Mouse (Mus musculus) granulocyte monocyte progenitor cell, adult 5-6 weeks (primary cell): ENCODE results near the gene Marveld1. TPM values are rescaled to one million over a fixed set of nuclear protein-coding genes. Genes with fewer than 3 reads are reported as not detected.

Experiments used
- ATAC-seq: replicated peaks from 2 replicates; pipeline ENCODE4 v1.8.0; 2016; ENCODE audit warnings: mild to moderate bottlenecking, moderate TSS enrichment, inconsistent platforms; ENCODE audit not compliant: poor library complexity, severe bottlenecking
- total RNA-seq, 2 experiments: library from RNA; stranded (forward) in 1 of 2; stranded (reverse) in 1 of 2; fragments of 200-712, 200-1000 nt in 1 of 2; fragments of >200 nt in 1 of 2; fragmentation: Nextera tagmentation in 1 of 2; gene quantifications; 2 replicates each; pipeline ENCODE4 v1.2.3; 2014 to 2017

Marveld1 gene
- total RNA-seq (2014; fragmentation: Nextera tagmentation) (15.1 and 19.7 TPM in 2 replicates), total RNA-seq (2017) (13.2 and 13.9 TPM in 2 replicates)

DNA sequence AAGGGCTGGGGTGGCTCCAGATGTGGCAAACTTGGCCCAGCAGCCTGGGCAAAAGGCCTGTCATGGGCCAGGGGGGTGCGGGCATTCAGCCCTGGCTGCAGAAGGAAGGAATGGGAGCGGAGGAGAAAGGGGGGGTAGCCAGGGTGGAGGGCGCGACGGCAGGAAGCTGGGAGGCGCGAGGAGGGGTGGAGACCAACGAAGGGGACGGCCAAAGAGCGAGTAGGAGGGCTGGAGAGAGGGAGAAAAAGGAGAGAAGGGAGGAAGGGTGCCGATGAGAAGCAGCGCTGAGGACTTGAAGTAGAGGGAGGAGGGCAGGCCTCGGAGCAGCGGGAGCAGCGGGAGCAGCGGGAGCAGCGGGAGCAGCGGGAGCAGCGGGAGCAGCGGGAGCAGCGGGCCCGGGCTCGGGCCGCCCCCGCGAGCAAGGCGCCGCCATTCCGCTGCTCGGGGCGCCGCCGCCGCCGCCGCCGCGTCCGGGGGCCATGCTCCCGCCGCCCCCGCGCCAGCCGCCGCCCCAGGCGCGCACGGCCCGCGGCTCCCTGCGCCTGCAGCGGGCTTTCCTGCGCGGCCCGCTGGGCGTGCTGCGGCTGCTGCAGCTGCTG lies at the start of gene Marveld1:
TSS of gene Marveld1 (plus strand) at position 231 of the 599 bp plus-strand sequence.
- peak; percentile 36 for ATAC-seq

DNA sequence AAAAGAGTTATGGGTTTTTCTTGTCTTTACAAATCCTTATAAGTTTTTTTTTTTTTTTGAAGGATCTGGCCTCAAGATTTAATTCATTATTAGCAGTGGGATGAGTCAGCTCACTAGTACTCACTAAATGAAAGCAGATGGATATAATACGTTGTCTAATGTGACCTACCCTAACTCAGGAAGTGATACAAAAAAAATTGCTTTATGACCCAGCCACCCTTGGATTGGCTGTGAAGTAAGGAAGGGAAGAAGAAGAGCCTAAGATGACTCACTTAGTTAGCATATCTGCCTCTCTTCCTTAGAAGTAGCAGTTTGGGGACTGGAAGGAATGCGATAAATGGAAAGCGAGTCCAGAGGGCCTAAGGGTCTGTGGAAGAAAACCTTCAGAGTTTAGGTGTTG lies 47.8 kb upstream of the Marveld1 start:
- ATAC-seq: no peak

DNA sequence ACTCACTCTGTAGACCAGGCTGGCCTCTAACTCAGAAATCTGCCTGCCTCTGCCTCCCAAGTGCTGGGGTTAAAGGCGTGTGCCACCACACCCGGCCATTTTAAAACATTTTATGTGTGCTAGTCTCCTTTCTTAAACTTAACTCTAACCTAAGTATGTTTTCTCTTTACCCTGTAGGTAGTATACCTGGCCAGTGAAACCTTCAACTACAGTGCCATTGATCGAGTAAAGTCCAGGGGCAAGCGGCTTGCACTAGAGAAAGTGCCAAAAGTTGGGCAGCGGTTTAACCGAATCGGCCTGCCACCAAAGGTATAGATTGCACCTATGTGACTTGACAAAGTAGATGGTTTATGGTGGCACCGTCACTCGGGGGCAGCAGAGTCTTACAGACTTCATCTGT lies 42.5 kb upstream of the Marveld1 start:
- ATAC-seq: no peak

DNA sequence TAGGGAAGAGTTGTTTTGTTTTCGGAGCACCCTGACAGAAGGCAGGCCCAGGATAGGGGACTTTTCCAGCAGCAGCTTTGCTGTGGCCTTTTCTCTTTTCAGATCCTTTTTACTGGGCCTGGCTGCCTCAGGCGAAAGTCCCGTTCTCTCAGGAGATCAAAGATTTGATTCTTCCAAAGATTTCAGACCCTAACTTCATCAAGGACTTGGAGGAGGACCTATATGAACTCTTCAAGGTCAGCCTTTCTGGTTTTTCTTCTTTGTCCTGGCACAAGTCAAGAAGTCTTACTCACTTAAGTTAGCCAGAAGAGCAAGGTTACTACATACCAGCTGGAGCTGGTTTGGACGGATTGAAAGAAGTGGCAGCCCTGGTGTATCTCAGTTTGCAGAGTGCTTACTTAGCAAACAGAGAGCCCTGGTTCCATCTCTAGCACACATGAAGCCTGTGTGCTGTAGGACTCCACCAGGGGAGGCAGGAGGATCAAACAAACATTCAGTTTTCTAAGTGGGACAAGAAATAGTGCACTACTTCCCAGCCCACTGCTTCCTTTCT lies 31.3 kb upstream of the Marveld1 start:
- no peak for ATAC-seq

DNA sequence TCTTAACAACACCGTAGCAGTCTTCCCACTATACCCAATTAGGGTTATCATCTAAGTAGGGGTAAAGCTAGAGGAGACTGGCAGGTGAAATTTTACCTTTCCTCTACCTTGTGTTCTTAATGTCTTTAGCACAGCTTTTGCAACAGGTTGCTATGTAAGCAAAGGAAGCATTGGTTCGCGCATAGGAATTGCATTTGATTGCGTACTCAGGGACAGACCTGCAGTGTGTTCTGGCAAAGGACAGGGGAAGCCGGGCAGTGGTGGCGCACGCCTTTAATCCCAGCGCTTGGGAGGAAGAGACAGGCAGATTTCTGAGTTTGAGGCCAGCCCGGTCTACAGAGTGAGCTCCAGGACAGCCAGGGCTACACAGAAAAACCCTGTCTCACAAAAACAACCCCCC lies 29.1 kb upstream of the Marveld1 start:
- no peak for ATAC-seq

DNA sequence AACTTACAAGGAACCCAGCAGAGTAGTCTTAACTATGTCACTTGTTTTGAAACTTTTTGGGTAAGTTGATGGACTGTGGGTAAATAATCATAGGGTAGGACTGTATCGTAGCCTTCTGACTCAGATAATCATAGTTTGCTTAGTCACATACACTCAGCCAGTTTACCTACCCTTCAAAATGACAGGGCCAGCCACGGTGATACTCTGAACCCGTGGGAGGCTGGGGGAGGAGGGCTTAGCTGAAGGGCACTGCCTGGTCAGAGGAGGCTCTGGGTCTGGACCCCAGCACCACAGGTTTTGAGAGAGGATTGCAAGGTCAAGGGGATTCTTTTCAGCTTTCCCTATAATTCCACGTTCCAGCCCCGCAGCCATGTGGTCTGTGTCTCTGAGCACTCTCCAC lies 28.6 kb upstream of the Marveld1 start:
- ATAC-seq: no peak

DNA sequence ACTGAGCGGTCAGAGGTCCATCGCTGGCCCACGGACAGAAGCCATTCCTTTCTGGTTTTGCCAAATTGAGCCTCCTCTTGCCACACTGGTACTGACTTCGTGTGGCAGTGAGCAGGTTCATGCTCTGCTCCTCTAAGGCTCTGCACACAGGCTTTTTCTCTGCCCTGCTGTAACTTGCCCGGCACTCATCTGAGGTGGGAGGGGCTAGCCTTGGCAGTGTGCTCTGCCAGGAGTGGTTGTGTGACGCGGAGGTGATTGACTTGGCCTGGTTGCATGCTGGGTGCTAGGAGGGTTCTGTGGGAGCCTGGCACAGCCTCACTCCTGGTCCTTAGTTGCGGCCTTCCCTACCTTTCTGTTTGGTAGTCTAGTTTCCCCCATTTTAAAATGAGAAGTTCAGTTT lies 26.7 kb upstream of the Marveld1 start:
- ATAC-seq: no peak

DNA sequence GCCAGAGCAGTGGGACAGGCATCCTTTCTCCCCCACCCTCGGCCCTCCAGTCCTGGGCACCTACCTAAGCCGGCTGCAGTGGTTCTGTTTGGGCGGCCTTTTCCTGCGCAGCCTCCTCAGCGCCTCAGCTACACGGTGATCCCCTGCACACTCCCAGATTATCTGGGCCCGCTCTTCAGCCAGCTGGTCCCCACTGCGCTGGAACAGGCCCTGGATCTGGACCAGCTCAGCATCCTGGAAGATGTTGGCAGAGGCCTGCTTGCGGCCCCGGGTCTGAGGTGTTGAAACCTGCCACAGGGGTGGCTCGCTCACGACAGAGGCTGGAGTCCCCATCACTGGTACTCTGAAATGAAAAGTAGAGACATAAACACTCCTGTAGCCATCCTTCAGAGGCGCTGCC lies 22.5 kb upstream of the Marveld1 start:
- ATAC-seq: no peak

DNA sequence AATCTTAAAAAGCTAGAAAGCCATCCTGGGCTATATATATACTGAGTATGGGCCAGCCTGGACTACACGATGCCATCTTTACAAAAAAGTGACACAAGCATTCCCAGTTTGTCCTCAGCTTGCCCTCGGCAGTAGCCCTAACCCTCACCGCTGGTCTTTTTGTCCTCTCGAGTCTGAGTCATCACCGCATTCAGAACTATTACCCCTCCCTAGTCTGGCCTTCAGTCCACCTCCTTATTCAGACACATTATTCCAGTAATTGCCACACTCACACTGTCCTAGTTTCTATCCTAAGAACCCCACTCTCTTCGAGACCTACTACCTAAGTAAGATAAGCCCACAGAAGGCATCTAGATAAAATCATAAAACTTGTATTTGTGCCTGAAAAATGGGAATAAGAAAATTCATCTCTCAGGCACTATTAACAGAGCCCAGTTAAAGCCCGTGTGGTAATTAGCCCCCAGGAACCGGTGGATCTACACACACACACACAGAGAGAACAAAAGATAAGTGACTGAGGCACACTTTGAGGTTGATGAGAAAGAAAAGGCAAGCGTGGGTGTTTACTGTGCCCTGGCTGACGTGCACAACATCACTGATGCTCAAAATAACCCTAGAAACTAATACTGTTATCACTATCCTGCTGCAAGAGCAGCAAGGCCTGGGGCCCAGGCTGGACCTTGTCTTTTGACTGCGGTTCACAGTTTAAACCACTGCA lies 21.5 kb upstream of the Marveld1 start:
- no peak for ATAC-seq

DNA sequence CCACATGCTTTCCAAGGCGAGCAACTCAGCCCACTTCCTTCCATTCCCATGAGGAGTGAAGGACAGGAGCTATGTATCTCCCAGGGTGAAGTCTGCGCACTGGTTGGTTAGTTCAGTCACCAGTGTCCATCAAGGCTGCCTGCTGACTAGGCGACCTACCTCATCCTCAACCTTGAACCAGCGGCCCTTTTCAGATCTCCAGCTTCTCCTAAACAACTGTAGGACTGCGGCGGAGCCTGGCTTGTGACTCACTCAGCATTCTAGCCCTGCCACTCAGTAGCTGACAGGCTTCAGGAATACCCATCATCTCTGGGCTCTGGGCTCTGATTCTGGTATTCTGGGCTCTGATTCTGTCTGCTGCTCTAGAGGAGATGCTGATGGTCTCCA lies 21.0 kb upstream of the Marveld1 start:
- no peak for ATAC-seq

DNA sequence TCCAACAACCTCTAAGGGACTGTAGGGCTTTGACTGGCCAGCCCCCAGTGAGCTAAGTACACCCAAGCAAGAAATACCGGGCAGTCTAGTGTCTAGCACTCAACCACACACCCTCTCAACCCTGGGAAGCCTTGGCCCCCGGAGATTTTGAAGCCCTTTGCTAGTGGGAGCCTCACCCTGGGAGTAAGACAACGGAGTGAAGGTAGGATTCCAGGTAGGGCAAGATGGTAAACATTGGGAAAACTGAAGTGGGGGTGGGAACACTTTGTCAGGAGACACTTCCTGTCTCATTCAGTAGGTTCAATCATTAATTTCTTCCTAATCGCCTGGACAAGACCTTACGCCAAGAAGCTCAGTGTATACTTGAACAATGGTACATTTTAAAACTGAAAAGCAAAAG lies 20.2 kb upstream of the Marveld1 start:
- ATAC-seq: no peak

DNA sequence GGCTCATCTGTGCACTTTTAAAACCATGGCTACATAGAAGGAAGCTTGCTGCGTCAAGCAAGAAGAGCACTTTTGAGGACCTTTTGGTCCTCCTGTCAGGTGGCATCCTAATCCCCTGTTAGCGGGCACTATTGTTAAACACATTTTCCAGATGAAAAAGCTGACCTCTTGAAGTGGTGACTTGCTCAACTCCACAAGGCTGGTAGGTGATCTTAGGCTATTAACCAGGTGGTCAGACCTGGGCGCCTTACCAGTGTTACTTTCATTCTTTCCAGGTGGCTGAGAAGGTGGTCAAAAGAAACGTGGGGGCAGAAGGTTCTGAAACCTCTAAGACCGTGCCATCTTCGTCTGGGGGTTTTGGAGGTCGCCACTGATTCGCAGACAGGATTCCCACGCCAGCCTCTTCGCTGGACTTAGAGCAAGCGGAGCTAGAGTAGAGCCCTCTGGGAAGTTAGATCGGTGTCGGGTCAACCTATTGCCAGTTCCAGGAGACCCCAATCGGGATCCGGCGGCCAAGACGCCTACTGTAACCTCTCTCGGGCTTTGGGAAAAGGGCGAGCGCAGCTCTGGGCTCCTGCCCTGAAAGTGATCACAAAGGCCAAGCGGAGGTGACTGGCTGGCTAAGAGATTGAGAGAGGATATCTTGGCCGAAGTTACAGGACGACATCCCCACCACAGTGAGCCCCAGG lies 19.0 kb upstream of the Marveld1 start:
- ATAC-seq: no peak

DNA sequence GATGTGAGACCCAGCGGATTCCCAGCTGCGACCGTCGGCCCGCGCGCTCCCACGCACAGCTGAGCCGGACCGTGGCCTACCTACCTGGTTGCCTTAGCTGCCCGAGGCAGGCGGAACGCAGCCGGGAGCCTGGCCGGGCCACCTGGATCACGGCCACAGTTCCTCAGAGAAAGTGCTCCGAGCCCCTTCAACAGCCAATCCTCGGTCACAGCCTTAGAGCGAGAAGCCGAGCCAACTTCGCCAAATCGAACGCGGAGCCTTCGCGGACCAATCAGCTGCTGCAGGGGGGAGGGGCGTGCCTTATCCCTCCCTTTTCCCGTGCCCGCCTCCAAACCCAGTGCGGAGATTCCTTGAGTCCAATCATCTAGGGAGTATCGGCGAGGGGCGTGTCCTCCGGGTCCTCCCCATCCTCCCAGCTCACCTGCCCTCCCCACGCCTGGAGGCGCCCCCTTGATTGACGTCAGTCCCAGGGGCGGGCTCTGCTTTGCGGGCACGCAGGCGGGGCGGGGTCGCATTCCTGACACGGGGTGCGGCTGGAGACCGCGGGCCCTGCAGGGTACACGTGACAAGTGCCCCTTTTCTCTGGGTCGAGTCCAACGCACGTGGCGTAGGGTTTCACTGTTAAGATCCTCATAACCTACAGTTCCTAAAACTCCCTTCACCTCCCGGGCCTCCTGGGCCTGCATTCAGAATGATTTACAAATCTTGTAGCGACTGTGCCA lies 18.3 kb upstream of the Marveld1 start, which contains the start of gene Avpi1:
TSS of gene Avpi1 (minus strand) at position 273 of the 722 bp plus-strand sequence.
- peak; percentile 89 for ATAC-seq

DNA sequence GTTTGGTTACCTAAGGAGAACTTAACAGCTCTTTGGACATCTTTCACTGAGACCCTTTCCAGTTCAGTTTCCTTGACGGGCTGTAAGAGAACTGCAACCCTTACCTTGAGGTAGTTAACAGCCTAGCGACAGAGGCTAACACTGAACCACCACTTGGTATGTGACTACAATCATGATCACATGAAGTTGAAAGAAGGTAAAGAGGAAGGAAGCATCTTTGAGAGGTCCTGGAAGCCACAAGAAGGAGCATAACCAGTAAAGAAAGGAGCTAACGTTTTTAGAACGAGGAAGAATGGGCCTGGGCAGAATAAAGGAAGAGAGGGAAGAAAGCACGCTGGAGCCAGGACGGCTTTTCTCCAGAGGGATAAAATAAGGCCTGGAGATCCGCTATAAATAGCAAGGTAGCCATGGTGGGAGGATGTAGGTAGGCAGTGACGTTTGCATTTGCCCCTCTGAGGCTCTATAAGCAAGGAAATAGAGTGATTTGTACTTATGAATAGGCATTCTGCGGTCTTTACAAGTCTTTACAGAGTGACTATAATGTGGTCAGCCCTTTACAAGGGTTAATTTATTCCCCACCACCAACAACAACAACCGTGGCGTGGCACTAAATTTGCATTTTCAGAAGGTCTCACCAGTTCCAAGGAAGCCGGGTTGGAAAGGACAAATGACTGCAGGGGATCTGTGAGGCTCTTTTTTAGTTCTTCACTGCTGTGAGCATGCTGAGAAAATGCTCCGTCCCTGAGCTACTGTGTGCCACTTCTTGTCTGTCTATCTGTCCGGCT lies 17.5 kb upstream of the Marveld1 start:
- ATAC-seq: peak; percentile 39

DNA sequence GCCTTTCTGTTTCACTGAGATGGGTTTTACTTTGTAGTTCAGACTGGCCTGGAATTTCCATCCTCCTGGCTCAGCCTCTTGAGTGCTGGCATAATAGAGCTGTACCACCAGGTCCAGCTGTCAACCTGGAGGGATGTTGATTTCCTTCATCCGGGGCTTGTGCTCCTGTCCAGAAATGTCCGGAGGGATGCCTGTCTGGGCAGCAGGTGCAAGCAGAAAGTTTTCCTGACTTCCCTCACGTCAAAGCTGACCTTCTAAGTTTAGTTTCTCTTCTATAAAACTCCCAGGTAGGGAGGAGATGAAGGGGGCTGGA lies 16.9 kb upstream of the Marveld1 start:
- ATAC-seq: no peak

DNA sequence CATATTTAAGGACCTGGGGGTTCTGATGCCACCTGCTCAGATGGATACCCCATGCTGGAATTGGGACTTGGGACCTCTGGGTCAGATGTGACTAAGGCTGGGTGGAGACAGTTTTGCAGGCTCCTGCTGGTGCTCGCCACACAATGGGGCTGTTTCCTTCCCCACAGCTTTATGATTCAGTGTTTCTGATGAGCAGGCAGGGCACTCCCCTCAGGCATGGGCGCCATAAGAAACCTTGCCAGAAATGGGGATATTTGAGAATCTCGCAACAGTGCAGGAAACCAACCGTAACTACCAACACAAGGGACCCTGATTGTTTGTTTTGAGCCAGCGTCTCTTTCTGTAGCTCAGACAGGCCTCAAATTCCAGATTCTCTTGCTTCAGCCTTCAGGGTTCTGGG lies 16.1 kb upstream of the Marveld1 start:
- ATAC-seq: peak; percentile 6

DNA sequence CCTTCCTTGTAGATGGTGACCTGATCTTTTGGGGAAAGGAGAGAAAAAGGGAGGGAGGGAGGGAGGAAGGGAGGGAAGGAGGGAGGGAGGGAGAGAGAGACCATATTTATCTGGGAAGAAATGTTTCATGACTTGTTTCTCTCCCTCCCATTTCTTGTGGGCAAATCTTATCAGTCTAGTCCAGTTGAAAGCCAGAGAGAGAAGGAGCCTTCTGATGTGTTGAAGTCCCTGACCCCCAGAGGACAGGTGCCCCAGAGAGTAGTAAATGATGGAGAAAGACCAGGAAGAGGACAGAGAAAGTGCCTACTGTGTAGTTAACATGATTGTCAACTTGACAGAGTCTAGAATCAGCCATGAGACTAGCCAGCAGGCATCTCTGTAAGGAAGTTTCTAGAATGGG lies 12.1 kb upstream of the Marveld1 start:
- no peak for ATAC-seq

DNA sequence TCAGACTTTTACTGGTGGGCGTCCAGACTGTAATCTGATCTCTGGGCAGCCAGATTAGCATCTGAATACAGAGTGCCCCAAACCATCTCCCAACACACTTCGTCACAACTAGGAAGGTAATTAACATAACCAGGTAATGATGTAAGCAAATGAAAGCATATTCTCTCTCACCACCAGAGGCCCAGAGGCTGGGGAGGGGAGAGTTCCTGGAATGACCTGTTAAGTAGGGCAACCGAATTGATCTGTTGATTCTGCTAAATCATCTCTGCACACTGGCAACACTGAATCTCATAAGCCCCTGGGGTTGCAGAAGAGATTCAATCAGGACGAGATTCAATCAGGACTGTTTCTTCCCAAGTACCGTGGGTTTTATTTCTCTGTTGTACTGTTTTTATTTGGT lies 11.1 kb upstream of the Marveld1 start:
- ATAC-seq: no peak

DNA sequence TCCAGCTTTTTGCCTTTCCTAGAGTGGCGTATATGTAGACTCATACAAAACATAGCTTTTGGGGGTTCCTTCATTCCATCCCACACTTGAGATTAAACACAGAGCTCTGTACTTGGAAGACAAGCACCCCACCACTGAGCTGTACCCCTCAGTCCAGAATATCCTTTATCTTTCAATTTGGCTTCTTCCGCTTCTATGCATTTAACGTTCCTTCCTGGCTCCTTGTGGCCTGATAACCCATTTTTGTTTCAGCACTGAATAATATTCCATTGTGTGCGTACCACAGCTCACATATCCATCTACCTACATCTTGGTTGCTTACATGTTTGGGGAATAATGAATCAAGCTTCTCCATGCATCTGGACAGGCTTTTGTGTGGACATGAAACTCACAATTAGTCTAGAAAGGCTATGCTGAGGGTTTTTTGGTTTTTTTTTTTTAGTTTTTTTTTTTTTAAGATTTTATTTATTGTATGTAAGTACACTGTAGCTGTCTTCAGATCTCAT lies 10.0 kb upstream of the Marveld1 start:
- ATAC-seq: no peak
